Mouse (Mus musculus) 3134 (cell line): ENCODE measurements around the gene Pou2f2.

Source experiments
- DNase-seq: peaks from one replicate; pipeline ENCODE4 v3.0.0-alpha.2; 2011; ENCODE audit warnings: low spot score; ENCODE audit not compliant: insufficient read length; ENCODE audit errors: extremely low read depth

The Pou2f2 gene

GRCm38 (mm10) chr7:25105411-25106160, 73.9 kb downstream of the Pou2f2 start:
- DNase-seq, result no peak

- no peak for DNase-seq
Measured at GRCm38 (mm10) chr7:25099581-25099980, 79.9 kb downstream of the Pou2f2 start.

GRCm38 (mm10) chr7:25098169-25098568, 81.4 kb downstream of the Pou2f2 start:
- no peak for DNase-seq

- DNase-seq, result no peak
Measured at GRCm38 (mm10) chr7:25089875-25090274, 89.7 kb downstream of the Pou2f2 start.

- no peak for DNase-seq
Measured at GRCm38 (mm10) chr7:25088968-25089367, 90.6 kb downstream of the Pou2f2 start.

GRCm38 (mm10) chr7:25088531-25088930, 91.0 kb downstream of the Pou2f2 start:
- no peak for DNase-seq

- no peak for DNase-seq
Measured at GRCm38 (mm10) chr7:25087972-25088371, 91.6 kb downstream of the Pou2f2 start.

- DNase-seq, result no peak
Measured at GRCm38 (mm10) chr7:25087256-25087912, 92.1 kb downstream of the Pou2f2 start.

- DNase-seq, result no peak
Measured at GRCm38 (mm10) chr7:25086656-25087055, 92.9 kb downstream of the Pou2f2 start.

- no peak for DNase-seq
Measured at GRCm38 (mm10) chr7:25084621-25085020, 94.9 kb downstream of the Pou2f2 start.

GRCm38 (mm10) chr7:25082510-25082909, 97.0 kb downstream of the Pou2f2 start:
- DNase-seq, result no peak

GRCm38 (mm10) chr7:25080431-25080830, 99.1 kb downstream of the Pou2f2 start:
- no peak for DNase-seq

GRCm38 (mm10) chr7:25079496-25080026, 100.0 kb downstream of the Pou2f2 start:
- DNase-seq, result no peak

- DNase-seq, result no peak
Measured at GRCm38 (mm10) chr7:25077414-25077755, 102.1 kb downstream of the Pou2f2 start.

- peak; percentile 96 for DNase-seq
Measured at GRCm38 (mm10) chr7:25076663-25077413, 102.7 kb downstream of the Pou2f2 start.

- DNase-seq, result no peak
Measured at GRCm38 (mm10) chr7:25076296-25076662, 103.2 kb downstream of the Pou2f2 start.

- no peak for DNase-seq
Measured at GRCm38 (mm10) chr7:25073924-25074323, 105.6 kb downstream of the Pou2f2 start.

- DNase-seq, result no peak
Measured at GRCm38 (mm10) chr7:25072716-25073390, 106.7 kb downstream of the Pou2f2 start.

GRCm38 (mm10) chr7:25071979-25072715, 107.4 kb downstream of the Pou2f2 start, which contains the start of the genes Grik5 and Zfp574:
Gene Grik5, minus strand, starts transcription at chr7:25072346.
Gene Zfp574, plus strand, starts transcription at chr7:25072567.
- DNase-seq, result no peak

- no peak for DNase-seq
Measured at GRCm38 (mm10) chr7:25068724-25069123, 110.8 kb downstream of the Pou2f2 start.
